Mouse (Mus musculus) inflammation-experienced regulatory T-cells, adult 6 months (primary cell): ENCODE measurements around the gene Sept9. TPM values are rescaled to one million over a fixed set of nuclear protein-coding genes. Genes with fewer than 3 reads are reported as not detected.

Experiments
- ATAC-seq: one replicate; pipeline ENCODE4 v1.8.0; 2017
- polyA plus RNA-seq, 3 experiments: library from polyadenylated mRNA; unstranded; fragments of 100-300 nt; shearing (Covaris generic); gene quantifications; one replicate each; pipeline ENCODE4 v1.2.1; 2017

The Sept9 gene
- polyA plus RNA-seq, 3 experiments from 2014 or later, result 313 to 340 (median 332) TPM

DNA sequence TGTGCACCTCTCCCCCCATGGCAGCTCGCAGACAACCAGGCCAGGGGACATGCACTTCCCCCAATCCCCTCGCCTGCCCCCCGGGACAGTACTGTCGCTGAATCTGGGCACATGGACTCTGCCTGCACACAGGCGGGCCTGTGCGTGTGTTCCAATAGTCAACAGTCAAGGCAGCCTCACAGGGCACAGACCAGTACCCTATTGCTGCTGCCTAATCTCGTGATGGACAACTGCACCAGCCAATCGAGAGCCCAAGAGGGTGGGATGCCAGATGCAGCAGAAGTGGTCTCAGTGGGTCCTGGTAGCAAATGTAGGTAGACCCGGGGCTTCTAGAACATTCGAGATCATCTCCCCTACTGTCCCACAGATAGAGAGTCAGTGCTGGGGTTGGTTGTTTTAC lies 187.8 kb downstream of the Sept9 start:
- no peak for ATAC-seq

DNA sequence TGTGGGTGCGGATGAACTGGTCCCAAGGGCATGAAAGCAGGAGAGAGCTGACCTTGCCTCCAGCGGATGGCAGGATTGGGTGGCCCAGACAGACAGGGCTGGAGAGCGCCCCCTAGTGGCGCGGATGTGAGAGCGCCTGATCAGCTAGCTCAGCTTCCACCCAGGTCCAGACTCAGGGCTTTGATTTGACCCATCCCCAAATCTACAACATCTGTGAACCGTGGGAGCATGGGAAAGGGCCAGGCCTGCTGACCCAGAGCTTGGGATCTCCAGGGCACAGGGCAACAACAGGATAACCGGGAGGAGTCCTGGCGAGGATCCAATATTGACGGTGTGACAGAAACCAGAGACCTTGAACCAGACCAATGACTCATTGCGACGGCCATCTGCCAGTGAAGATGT lies 190.5 kb downstream of the Sept9 start:
- ATAC-seq, result no peak

DNA sequence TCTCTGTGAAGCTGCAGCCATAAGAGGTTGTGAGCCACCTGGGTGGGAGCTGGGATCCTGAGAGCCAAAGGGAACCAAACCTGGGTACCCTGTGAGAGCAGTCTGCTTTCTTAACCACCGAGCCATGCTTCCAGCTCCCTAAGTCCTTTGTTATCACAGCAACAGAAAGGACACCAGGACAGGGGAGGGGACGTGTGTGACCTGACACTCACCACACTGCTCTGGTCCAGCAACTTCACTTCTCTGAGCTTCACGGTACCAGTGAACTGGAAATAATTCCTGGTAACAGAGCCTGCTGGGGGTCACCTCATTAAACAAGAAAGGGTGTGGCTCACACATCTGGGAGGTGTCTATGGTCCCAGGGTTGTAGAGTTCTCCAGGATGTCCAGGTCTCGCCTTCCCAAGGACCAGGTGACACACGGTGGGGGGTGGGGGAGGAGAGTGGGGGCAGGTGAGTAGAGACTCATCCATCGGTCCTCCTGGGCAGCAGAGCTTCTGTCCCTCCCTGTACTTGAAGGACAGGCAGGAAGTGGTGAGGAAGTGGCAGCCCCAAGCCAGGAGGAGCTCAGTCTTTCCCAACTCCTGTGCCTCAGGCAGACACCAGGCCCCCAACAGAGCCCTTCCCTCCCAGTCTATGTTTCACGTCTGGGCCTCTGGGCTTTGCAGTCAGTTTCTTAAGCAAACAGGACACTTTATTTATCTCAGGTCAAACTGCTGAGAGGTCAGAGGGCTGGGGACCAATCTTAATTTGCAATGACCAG lies 191.5 kb downstream of the Sept9 start:
- ATAC-seq, result no peak

DNA sequence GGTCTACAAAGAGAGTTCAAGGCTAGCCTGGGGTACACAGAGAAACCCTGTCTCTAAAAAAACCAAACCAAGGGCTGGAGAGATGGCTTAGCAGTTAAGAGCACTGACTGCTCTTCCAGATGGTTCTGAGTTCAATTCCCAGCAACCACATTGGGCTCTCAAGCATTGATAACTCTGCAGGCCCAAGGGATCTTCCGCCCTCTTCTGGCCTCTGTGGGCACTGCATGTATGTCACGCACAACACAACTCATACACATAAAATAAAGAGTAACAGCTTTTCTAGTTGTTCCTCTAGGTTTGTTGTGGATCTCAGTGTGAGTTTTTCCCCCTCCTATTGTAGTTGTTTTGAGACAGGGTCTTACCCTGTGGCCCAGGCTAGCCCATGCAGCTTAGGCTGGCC lies 192.8 kb downstream of the Sept9 start:
- ATAC-seq, result no peak

DNA sequence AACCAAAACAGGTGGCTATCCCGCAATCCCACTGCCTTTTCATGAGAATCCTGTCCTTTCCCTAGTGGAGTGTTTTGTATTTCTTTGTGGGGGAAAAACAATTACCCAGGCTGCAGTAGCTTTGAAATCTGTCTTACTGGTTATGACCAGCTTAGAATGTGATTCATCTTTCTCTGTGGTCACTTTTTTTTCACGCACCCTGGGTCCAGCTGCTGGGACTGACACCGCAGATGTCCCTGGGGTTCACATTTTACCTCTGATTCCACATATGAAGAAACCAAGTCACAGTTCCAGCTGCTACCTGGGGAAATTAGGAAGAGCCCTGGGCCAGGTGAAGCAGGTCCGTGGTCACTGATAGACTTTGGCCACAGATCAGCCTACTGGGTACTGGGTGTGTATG lies 194.3 kb downstream of the Sept9 start:
- no peak for ATAC-seq

DNA sequence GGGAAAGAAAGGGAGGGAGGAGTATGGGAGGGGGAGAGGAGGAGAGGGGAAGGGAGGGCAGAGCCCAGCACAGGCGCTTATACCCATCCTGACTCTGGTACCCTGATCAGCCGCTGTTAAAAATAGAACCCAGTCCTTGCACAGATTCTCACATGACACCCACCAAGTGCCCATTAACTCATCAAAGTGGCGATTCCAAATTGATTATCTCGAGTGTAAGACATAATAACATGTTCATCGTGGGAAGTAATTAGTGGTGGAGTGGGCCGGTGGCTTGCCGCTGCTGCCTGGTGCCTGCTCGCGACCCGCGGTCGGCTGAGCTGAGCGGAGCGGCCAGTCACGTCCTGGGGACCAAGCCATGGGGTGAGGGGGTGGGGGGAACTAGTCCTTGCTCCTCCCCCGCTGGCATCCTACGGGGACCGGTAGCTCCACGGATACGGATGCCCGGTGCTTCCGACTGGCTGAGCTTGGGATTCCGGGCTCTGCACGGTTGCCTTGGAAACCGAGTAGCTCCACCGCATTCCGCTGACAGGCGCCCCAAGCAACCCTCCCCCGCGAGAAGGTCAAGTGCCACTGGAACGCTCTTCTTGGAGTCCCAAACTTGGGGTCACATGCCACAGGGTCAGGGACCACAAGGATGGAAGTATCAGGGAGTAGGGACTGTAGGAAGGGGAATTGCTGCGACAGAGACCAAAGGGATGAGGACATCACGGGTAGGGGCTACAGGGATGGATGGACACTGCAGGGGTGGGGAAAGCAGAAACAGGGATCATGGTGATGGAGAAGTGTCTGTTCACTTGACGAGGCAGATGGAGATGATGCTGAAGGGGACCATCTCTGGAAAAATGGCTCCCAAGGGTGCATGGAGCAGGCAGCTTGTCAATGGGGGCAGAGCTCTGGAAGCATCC lies 195.0 kb downstream of the Sept9 start:
- no peak for ATAC-seq

DNA sequence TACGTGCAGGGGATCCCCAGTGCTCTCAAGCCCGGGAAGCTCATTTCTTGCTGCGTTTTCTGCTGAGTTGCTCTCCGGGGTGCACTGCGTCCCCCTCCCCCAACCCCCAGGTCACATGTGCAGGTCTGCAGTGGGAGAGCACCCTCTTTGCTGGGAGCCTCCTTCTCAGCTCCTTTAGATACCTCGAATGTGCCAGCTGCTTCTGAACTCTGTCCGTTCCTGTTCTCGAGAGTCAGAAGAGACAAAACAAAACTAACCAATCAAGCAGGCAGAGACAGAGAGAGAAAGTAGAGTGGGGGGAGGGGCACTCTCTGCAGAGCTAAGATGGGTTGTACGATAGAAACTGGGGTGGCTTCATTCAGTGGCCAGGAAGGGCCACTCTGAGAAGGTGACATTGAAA lies 195.8 kb downstream of the Sept9 start:
- ATAC-seq, result no peak

DNA sequence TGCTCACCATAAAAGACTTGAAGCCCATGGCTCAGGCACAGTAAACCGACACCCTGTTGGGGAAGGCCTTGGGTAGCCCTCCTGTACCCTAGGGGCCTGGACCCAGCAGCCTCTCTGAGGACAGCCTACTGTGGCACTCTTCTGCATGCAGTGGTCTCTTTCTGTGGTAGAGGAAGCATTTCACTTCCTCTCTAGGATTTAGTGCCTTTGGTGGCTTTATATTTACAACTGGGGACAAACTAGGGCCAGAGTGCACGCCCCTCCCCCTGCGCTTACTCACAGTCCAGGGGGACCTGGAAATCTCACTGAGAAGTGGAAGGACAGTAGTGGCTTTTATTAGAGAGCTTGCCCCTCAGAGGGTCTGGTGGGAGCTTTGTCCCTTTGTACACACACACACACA lies 197.5 kb downstream of the Sept9 start:
- ATAC-seq, result no peak

DNA sequence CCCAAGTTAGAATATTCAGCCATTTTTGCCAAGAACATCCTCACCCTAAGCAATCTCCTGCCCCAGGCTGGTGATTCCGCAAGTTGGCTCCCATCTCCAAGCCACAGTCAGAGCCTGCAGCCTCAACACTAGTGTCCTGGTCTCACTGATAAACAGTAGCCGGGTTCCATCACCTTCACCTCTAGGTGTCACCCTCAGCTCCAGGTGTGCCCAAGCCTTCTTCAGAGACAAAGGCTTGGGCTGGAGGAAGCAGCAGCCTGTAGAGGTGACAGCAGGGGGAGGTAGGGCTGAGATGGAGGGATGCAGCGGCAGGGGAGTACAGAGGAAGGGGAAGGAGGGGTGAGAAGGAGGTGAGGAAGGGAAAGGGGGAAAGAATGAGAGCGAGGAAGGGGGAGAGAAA lies 198.3 kb downstream of the Sept9 start:
- ATAC-seq, result no peak

DNA sequence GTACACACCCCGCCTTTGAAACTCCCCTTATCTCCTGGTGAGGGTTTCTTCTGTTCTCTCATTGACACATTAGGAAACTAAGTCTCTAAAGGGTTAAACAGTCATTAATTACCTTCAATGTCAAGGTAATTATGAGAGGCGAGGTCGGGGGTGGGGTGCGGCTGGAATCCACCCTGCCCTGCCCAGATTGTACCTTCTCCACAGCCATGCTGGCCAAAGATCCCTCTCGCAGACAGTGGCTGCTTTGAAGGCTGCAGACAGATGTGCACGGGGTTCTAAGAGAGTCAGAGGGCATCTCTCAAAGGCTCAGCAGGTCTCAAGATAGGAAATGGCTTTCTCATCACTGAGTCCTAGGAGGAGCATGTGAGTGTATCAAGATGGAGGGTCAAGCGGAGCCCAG lies 198.7 kb downstream of the Sept9 start:
- ATAC-seq, result no peak

DNA sequence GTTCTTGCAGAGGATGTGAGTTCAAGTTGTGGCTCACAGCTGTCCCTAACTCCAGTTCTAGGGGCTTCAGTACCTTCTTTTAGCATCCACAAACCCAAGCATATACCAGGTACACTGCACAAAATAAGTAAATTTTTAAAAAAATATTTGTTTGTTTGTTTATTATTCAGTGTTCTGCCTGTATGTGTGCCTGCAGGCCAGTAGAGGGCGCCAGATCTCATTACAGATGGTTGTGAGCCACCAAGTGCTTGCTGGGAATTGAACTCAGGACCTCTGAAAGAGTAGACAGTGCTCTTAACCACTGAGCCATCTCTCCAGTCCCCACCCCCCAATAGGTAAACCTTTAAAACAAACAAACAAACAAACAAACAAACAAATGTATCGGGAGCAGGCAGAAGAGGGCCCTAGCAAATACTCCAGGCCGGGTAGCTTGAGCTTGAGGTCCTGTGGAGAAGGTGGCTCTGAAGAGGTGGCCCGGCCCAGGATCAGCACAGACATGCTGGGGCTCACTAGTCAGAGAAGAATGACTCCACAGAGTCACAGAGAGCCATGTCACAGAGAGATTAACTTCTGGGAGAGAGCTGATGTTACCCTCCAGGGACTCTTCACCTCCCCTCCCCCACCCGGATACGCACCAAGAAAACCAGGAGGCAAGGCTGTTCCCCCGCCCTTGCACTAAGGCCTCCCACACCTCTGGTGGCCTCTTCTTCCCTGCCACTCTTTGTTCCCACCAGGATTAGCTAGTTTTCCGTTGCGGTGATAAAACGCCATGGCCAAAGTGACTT lies 202.3 kb downstream of the Sept9 start:
- ATAC-seq, result no peak

DNA sequence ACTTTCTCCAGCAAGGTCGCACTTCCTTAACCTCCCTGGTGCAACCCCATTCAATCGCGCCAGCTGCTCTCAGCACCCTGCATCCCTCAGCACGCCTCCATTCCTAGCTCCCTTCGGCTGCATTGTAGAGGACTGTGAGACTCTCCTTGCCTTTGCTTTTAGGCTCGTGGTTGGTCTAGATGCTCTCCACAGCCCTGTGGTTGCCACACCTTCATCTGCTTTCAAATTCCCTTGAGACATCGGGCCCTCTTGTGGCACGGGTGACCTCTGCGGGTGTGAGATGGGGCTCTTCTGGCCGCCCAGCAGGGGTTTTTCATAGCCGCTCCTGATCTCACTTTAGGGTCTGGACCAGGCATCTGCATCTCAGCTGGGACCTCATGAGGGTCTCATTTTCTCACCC lies 203.1 kb downstream of the Sept9 start:
- ATAC-seq, result no peak

DNA sequence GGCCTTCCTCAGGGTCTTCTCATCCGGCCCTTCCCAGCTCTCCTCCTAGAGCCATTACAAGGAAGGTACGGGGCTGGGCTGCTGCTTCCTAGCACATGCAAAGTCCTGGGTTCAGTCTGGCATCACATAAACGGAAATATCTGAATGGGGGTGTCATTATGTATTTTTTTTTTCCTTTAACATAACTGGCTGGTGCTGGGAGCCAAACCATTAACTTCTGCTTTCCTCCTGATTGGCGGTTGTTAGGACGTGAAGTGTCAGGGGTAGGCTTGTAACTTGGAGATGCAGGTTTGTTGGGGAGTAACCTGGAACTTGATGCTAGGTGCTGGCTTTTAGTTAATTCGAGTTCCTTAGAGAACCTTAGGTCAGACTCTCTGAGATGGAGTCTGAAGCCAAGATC lies 203.6 kb downstream of the Sept9 start:
- no peak for ATAC-seq

DNA sequence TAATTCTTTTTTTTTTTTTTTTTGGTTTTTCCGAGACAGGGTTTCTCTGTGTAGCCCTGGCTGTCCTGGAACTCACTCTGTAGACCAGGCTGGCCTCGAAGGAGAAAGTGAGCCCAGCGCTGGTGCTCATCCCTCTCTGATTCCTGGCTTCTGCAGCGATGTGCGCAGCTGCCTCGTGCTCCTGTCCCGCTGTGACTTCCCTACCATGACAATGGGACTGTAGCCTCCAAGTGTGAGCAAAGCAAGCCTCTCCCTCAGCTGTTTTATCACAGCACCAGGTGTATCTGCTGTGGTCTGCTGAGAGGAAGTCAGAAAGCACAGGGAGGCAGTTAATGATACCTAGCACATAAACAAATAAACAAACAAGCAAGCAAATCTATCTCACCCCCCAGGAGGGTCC lies 204.3 kb downstream of the Sept9 start:
- ATAC-seq, result no peak

DNA sequence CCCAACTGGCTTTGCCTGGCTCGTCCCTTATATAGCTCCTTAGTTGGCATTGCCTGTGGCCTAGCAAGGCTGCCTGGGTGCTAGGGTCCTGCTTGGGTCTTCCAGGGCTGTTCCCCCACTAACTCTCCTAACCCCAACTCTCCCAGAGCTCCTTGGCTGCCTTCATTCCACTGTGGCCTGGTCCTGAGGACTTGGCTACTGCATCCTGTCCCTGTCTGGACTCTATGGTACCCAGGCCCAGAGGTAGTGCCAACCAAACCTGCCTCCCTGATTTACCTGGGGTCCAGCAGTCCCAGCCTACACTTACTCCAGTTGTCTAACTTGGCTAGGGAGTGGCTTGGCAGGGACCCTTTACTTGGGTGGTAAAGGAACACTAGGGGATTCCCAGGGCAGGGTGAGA lies 207.2 kb downstream of the Sept9 start:
- no peak for ATAC-seq

DNA sequence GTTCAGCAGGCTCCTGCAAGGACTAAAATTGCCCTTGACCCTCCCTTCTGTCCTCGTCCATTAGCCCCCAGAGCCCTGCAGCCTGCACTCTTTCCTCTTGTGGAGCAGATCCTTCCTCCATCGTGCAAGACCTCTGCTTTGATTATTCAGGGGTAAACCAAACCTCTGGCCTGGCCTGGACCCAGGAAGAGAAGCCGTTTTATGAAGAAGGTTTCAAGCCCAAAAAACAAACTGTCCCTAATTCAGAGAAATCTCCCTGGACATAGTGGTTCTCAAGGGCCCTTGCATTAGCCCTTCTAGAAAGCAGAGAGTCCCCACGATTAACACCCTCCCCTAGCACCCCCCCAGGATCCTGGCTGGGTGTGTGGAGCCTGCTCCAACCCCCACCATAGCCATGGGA lies 207.7 kb downstream of the Sept9 start:
- ATAC-seq, result no peak

DNA sequence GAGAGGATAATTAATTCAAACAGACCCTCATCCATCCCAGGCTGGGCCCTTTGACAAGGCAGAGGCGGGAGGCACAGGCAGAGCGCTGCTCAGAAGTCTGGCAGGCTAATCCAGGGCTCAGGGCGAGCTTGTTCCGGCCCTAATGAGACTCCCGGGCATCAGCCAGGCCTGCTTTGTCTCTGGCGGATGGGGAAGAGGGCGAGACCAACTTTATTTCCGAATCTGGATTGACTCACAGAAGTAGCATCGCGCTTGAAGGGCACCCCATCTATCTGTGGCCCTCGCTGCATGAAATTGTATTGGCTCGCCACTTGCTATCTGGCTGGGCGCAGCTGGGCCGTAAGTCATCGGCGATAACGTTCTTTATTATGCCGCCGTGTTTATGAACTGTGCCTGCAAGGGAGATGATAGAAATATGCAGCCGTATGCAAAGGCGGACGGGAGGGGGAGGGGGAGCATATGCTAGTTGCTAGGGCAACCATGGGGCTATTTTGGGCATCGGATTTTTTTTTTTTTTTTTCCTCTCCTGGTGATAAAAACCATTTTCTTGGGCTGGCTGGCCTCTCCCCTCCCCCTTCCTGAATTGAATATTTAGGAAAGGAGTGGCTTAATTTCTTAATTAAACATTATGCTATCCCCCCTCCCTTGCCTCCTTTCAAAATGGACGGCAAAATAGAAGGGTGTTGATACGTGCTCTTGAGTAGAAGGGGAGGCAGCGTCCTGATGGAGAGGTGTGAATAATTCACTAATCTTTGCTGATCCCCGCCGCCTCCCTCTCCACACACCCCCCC lies 208.4 kb downstream of the Sept9 start:
- no peak for ATAC-seq

DNA sequence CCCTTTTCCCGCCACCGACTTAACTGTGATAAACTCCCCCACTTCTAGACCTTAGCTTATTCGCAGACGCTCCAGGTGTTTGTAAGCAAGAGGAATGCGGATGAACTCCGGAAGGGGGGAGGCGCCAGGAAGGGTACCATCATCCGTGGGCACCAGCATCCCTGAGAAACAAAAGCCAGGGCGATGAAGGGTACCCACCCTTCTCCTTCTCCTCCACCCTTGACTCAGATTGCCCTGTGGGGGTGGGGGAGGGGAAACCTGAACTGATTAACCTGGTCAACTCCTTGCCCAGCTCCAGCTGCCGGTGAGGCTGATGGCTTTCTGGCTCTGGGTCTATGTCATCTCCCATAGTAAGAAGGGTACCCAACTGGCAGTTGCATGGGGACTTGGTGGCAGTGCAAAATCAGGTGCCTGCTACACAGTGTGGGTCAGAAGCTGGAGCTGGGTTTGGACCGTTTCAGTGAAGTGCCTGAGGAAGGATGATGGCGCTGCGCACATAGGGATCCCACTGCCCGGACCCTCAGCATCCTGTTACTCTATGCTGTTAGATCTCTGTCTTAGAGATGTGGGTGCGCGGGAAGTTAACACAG lies 209.1 kb downstream of the Sept9 start:
- no peak for ATAC-seq

DNA sequence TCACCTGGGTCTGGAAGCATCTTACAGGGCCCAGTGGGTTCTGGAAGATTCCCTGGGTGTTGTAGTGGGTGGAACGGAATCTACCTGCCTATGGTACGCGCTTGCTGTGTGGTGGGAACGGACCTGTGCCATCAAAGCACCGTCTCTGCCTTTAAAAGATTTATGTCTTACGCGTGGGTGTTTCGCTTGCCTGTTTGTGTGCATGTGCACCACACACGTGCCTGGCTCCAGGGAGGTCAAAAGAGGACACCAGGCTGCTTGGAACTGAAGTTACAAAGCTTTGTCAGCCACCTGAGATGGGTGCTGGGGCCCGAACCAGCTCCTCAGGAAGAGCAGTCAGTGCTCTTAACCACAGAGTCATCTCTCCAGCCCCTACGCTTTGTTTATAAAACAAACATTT lies 209.9 kb downstream of the Sept9 start:
- no peak for ATAC-seq

DNA sequence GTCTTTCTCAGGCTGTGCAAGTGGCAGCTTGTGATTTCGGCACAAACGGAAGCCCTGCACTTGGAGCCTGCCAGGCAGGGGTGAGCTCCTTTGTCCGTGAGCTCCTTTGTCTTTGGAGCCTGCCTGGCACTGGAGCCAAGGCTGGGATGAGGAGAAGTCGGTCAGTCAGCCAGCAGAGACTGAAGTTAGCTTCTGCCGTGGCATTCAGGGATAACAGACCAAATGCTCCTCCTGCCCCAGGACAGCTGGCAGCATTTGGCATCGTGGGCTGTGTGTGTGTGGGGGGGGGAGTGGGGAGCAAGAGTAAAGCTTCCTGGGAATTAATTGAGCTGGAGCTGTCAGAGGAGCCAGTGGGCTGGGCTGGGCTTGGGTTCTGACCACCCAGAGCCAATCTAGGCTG lies 210.6 kb downstream of the Sept9 start:
- ATAC-seq, result no peak

DNA sequence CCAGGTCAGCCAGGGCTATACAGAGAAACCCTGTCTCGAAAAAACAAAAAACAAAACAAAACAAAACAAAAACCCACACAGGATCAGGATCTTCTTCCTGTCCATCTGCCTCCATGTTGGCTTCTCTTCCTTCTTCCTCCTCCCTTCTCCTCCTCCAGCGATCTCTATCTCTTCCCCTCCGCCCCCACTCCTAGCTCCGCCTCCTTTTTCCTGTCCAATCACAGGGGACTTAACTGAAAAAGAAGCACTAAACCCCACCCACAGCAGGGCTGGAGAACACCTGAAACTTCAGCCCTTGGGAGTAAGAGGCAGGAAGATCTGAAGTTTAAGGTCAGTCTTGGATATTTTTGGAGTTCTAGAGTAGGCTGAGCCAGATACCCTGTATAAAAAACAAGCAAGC lies 212.2 kb downstream of the Sept9 start:
- ATAC-seq, result no peak
